Mouse (Mus musculus): Measurements from ENCODE around the gene Def8.

GRCm38 (mm10) chr8:123389026-123389425 lies 34.3 kb upstream of the Def8 start:
- TF ChIP-seq POLR2A (IDR thresholded peaks at IDR 0.05; ENCODE audit: control insufficient read depth, low read depth, low read length) (no peak), CTCF (IDR thresholded peaks at IDR 0.05; ENCODE audit: control insufficient read depth, insufficient read depth, insufficient replicate concordance, low read depth, low read length) (no peak)
